Mouse (Mus musculus) heart, postnatal 0 days (tissue): ENCODE results near the gene Fbxo7.

ENCODE experiments used
- CTCF ChIP-seq: IDR thresholded peaks from 2 replicates; pipeline ENCODE4 v1.5.1; 2016; ENCODE audit warnings: antibody characterized with exemption, control low read depth, low read depth
- EP300 ChIP-seq: IDR thresholded peaks from 2 replicates; pipeline ENCODE4 v1.6.1; 2016; ENCODE audit warnings: antibody characterized with exemption, low read depth

GRCm38 (mm10) chr10:86079921-86080320 is 58.1 kb downstream of the Fbxo7 start:
- TF ChIP-seq CTCF, result no peak
- no peak for TF ChIP-seq EP300
